Mouse (Mus musculus) E14TG2a.4 (cell line): ENCODE results near the gene Slc41a2.
A peak's percentile ranks its signal among the peaks of the same experiment; 100 is the strongest.

ENCODE experiments used
- H3K27me3 ChIP-seq: 2 replicates; pipeline ENCODE4 v1.6.1; 2014; ENCODE audit warnings: low read length, control low read depth; ENCODE audit not compliant: insufficient read depth
- H3K36me3 ChIP-seq: 2 replicates; pipeline ENCODE4 v1.6.1; 2014; ENCODE audit warnings: low read length, control low read depth; ENCODE audit not compliant: insufficient read depth
- H3K4me1 ChIP-seq: replicated peaks from 2 replicates; pipeline ENCODE4 v1.6.1; 2014; ENCODE audit warnings: low read depth, low read length, control low read depth
- H3K4me3 ChIP-seq: replicated peaks from 2 replicates; pipeline ENCODE4 v1.5.1; 2014; ENCODE audit warnings: mild to moderate bottlenecking, low read length
- H3K9me3 ChIP-seq: 2 replicates; pipeline ENCODE4 v1.6.1; 2014; ENCODE audit warnings: low read length, control low read depth
- CTCF ChIP-seq: conservative IDR thresholded peaks from 2 replicates; pipeline ENCODE4 v1.5.1; 2014; ENCODE audit warnings: low read length
- NANOG ChIP-seq: IDR thresholded peaks from 2 replicates; pipeline ENCODE4 v1.6.1; 2014; ENCODE audit warnings: borderline replicate concordance, low read length, mixed read lengths
- POU5F1 ChIP-seq: IDR thresholded peaks from 2 replicates; pipeline ENCODE4 v1.6.1; 2014; ENCODE audit warnings: low read length, borderline replicate concordance

The Slc41a2 gene

DNA sequence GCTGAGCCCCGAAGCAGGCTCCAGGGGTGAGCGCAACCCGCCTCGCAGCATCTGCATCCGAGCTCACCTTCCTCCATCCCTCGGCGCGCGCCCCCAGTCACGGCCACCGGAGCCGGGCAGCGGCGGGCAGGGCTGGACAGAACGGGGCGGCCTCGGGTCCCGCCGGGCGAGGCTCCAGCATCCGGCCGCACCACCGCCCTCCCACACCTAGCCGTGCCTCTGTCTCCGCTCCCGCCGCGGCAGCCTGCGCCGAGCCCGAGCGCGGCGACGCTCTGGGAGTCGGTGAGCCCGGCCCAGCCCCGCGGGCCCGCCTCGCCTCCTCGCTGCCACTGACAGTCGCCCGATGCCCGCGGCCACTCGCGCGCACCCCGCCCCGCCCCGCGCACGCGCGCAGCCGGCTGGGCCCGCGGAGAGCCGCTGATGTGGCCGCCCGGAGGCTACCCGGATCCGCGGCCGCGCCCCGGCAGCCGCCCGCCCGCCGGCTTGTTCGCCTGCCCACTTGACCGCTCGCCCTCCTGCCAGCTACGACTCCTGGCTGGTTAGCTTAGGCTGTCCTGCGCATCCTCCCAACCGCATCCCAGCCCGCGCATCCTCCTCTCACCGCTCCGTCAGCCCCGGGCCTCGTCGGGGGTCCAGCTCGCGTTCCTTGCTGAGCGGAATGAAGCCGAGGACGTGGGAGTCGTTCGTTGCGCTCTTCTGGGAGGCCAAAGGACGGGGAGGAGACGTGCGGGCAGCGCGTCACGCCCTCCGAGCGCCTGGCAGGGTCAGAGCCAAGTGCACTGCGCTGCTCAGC is at the start of gene Slc41a2:
Gene Slc41a2 (minus strand): TSS at position 724 of the 793 bp plus-strand sequence.
- Histone ChIP-seq H3K27me3 (peaks cover 64% of the 10 kb centered on the region), H3K9me3 (0 out of 2 replicates have a peak, but pooled peaks cover 2% of the 10 kb centered on the region), H3K4me1 (peaks cover 29% of the 10 kb centered on the region), H3K36me3 (no peaks in the 10 kb centered on the region), H3K4me3 (peak within 1 kb of the TSS; percentile 83)
- TF ChIP-seq POU5F1 (no peak), NANOG (no peak), CTCF (no peak)

DNA sequence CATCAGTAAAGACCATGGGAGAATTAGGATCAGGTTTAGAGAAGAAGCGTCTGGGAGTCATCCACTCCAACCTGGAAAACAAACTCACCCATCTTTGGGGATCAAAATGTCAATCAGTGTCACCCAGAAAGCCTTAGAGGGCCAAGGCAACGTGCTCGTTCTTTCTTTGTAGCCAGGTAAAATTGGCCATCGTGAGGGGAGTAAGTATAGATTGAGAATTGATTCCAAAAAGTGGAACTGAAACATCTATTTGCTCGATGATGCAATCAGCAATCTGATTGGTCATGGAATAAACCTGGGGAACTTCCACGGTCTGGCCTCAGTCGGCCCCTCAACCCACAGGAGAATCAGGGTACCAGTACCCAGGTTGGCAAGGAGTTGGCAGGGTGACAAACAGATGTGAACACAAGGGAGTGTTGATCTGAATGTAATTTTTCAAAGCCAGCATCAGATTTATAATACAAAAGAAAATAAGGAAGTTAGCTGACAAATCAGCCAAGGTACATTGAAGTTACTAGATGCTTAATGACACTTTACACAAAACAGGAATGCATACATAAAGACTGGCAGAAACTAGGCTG is 47.7 kb upstream of the Slc41a2 start:
- Histone ChIP-seq H3K4me3 (0 out of 2 replicates have a peak overlapping the region, but pooled peaks have one; percentile 0), H3K4me1 (no peaks in the 10 kb centered on the region), H3K9me3 (peaks cover 81% of the 10 kb centered on the region), H3K27me3 (no peaks in the 10 kb centered on the region), H3K36me3 (peaks cover 54% of the 10 kb centered on the region)
- TF ChIP-seq NANOG (no peak), CTCF (no peak), POU5F1 (no peak)

DNA sequence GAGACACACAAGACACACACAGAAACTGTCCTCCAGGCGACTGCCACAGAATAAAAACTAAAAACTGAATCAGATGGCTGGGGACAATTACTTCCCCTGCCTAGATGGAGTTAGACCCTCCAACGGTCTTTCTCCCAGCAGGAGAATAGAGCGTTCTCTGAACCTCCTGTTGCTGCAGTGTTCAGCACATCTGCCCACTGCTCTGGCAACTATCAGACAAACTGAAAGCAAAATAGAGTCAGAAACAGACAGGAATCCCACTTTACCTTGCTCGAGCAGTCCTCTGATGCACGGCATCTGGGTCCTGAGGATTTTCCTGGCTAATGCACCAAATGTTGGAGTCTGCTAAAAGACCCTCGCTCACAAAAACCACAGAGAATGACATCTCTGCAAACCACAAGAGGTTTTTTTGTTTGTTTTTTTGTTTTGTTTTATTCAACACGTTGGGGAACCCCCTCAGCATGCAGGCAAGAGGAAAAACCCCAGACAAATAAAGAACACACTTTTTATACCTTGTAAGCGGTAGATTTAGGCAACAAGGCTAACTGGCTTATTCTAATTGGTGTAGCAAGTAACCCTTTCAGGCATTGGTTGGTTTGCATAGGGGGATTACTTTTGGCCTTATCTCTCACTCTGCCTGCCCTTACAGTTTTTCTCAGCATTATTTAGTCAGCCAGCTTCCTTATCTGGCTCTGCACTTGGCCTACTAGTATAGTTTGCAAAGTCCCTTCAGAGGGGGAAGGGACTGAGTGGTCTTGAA is 47.0 kb upstream of the Slc41a2 start:
- TF ChIP-seq POU5F1 (no peak), CTCF (no peak), NANOG (no peak)
- H3K4me1 ChIP-seq, result no peaks in the 10 kb centered on the region
- H3K36me3 ChIP-seq, result peaks cover 62% of the 10 kb centered on the region
- H3K9me3 ChIP-seq, result peaks cover 87% of the 10 kb centered on the region
- H3K4me3 ChIP-seq, result 0 out of 2 replicates have a peak overlapping the region, but pooled peaks have one; percentile 0
- H3K27me3 ChIP-seq, result no peaks in the 10 kb centered on the region

DNA sequence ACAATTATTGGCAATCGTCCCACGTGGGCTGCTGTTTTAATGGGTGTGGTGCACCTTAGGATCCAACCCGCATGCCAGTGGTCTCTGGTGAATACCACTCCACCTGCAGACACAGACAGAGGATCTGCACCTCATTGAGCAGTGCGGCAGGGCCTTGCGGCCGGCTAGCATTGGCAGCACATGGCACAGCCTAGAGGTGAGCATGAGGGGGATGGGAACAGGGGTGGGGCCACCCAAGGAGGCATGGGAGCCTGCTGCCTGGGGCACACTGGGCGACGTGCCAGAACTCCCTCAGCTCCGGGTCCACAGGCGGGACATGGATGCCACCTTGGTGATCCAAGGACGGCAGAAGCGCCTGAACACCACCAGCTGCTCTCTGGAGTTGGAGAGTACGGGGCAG is 46.2 kb upstream of the Slc41a2 start:
- Histone ChIP-seq H3K4me1 (no peaks in the 10 kb centered on the region), H3K9me3 (peaks cover 91% of the 10 kb centered on the region), H3K36me3 (peaks cover 70% of the 10 kb centered on the region), H3K4me3 (0 out of 2 replicates have a peak overlapping the region, but pooled peaks have one; percentile 0), H3K27me3 (no peaks in the 10 kb centered on the region)
- no peak for TF ChIP-seq CTCF
- TF ChIP-seq POU5F1, result no peak
- no peak for TF ChIP-seq NANOG

DNA sequence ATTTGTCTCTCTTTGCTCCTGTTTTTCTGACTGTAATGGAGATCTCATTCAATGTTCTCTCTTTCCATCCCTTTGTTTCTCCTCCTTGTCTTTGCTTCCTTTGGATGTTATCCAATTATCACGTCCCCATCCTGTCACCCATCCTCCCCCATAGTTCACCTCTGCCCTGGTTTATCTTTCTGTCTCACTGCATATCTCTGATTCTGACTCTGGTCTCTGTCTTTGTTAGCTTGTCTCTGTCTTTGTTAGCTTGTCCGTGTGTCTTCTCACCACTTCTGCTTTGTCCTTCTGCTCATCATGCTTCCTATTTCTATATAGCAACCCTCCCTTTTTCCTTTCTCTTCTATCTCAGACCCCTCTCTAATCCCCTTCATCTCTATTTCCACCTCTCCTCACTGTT is 45.3 kb upstream of the Slc41a2 start:
- TF ChIP-seq NANOG, result no peak
- TF ChIP-seq CTCF, result no peak
- TF ChIP-seq POU5F1, result no peak
- peaks cover 79% of the 10 kb centered on the region for H3K36me3 ChIP-seq
- no peak overlapping the region for H3K4me3 ChIP-seq
- H3K27me3 ChIP-seq, result no peaks in the 10 kb centered on the region
- H3K4me1 ChIP-seq, result no peaks in the 10 kb centered on the region
- H3K9me3 ChIP-seq, result peaks cover 95% of the 10 kb centered on the region

DNA sequence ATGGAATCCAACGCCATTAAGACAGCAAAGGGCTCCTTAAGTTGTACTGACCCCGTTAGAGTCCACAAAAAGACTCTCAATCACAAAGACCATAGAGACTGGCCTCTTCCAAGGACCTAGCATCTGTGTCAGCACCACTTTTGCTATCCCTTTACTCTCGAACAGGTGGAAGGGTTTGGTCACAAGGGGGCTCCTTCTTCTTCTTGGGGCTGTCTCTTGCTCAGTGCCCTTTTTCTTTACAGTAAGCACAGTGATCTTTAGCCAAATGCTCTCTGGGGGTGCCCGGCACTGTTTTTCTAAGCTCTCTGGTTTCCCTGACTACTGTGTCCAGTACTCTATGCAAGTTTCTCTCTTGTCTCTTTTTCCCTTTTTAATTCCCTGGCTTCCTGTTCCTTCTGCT is 44.8 kb upstream of the Slc41a2 start:
- H3K36me3 ChIP-seq, result peaks cover 83% of the 10 kb centered on the region
- H3K4me3 ChIP-seq, result no peak overlapping the region
- no peaks in the 10 kb centered on the region for H3K27me3 ChIP-seq
- no peaks in the 10 kb centered on the region for H3K4me1 ChIP-seq
- TF ChIP-seq CTCF, result no peak
- H3K9me3 ChIP-seq, result peaks cover 95% of the 10 kb centered on the region

DNA sequence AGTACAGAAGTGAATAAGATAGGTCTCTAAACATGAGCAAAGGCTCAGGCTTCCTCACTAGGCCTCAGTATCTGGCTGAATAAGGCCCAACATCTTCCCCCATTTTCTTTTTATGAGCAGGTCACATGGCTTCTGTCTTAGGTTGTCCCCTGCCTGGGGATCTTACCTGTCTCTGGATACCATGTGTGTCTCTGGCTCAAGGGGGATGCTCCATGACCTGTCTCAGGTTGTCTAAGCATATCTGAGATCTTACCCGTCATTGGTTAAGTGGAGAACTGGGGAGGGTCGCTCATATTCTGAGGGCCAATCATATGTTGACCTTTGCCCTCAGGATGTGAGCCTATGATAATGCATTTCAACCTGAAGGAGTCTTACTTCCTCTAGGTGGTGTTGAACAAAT is 42.8 kb upstream of the Slc41a2 start:
- Histone ChIP-seq H3K4me1 (no peaks in the 10 kb centered on the region), H3K9me3 (peaks cover 100% of the 10 kb centered on the region), H3K4me3 (0 out of 2 replicates have a peak overlapping the region, but pooled peaks have one; percentile 3), H3K27me3 (no peaks in the 10 kb centered on the region), H3K36me3 (peaks cover 94% of the 10 kb centered on the region)
- no peak for TF ChIP-seq NANOG

DNA sequence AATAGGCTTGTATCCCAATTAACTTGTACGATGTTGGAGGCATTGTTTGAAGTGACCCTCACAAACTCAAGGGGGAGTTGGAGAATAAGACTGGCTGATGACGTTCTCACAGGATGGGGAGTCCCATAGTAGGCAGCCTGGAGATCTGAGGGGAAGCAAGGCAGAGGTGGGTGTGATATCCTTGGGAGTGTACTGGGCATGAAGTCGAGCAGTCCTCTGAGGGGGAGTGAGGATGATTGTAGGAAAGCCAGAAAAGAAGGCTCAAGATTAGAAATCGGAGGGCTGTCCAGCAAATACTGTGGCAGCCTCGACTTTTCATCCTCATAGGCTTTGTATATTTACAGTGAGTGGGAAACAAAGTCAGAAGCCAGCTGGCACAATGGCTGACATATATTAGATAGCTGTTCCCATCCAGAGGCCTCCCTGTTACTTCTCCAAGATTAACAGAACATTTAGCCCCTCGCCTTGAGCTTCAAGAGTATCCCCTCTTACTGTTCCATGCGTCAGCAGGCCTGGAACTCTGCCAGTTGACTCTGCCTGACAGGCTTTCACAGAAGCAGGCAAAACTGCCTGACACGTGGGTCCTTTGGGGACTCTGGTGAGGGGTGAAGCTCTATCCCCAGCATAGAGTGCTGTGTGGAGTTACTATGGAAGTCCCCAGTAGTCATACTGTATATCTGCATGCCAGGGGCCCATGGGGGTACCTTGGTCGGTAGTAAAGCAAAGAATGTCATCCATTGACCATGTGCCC is 40.6 kb upstream of the Slc41a2 start:
- H3K27me3 ChIP-seq, result no peaks in the 10 kb centered on the region
- H3K4me3 ChIP-seq, result no peak overlapping the region
- 0 out of 2 replicates have a peak, but pooled peaks cover 2% of the 10 kb centered on the region for H3K4me1 ChIP-seq
- TF ChIP-seq POU5F1 (no peak), CTCF (no peak), NANOG (no peak)
- H3K36me3 ChIP-seq, result peaks cover 94% of the 10 kb centered on the region
- H3K9me3 ChIP-seq, result peaks cover 100% of the 10 kb centered on the region
